Mouse (Mus musculus) NIH3T3 (cell line): ENCODE measurements around the gene Sdf2l1.
A peak's percentile ranks its signal among the peaks of the same experiment; 100 is the strongest.

Experiments used
- DNase-seq: peaks from one replicate; pipeline ENCODE4 v3.0.0-alpha.2; 2012; ENCODE audit warnings: low read depth

The Sdf2l1 gene

GRCm38 (mm10) chr16:17124119-17124870, 7.9 kb downstream of the Sdf2l1 start:
- no peak for DNase-seq

DNA sequence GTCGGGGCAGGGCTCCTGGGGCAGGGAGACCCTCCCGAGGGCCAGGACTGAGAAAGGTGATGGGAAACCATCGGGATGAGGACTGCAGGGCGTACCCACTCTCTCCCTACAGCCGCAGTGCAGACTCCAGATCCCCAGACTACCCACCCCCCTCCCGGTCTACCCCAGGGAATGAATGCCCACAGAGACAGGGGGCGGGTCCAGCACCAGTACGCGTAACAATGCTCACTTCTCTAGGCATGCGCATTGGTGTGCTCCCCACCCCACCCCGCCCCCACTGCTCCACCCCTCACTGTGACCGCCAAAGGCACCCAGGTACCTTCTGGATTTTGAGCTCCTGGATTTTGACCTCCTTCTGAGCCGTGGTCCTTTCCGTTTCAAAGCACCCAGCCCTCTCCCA, 10.6 kb downstream of the Sdf2l1 start:
- DNase-seq: no peak

DNA sequence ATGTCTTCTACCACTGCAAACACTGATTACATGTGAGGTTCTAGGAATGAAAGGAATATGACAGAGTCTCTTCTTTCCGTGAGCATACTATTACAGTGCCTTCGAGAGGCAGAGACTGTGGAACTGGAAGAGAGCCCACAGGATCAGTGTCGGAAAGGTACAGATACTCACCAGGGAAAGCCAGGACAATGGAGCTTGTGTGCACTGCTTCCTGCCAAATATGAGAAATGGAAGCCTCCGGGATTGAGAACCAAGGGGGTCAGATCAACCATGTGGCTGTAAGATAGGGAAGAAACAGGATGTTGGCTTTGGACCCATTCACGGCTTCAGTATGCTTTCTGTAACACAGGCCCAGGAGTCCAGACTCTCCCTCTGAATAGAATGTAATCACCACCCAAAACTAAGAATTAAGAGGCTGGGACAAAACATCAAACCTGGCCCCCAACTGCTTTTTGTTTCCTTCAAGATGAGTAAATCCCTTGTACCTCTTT, 14.8 kb downstream of the Sdf2l1 start:
- DNase-seq: no peak

DNA sequence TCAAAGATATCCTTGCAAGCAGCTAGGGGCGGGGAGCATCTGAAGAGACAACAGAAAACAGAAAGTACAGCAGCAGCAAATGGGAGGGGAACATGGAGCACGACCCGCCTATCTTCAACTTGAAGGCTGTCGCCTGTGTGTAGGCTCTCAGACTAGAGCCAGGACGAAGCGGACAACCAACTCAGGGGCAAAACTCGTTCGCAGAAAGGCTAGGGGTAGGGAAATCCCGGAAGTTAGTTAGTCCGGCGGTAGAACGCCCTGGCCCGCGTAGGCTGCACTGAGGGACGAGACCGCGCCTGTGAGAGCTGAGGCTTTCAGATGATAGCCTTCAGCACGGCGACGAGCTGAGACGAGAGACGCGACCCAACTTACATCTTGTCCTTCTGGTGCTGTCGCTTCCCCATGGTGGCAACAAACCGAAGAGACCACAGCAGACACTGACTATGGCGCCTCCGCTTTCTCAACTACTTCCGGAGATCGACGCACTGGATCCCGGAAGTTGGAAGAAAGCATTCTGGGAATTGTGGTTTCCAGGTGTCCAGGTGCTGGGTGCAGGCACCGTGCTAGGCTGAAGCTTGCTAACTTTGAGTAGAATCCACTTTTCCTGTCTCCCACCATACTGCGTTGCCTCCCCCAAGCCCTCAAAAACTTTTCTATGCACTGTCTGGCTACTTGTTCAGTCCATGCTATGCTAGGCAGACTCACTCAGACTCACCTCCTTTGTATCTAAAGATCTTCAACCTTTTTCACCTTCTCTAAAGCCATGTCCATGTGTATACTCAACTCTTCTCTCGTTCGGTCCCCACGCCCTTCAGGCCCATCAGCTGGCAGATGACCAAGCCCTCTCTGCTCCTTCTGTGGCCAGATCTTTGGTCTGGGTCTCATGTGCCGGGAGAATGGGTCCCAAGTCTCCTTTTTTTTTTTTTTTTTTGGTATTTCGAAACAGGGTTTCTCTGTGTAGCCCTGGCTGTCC, 21.1 kb downstream of the Sdf2l1 start, which contains the start of gene Ppil2:
TSS of gene Ppil2 (minus strand) at position 487 of the 973 bp plus-strand sequence.
- DNase-seq: peak; percentile 84

GRCm38 (mm10) chr16:17104600-17104999, 27.6 kb downstream of the Sdf2l1 start:
- peak; percentile 76 for DNase-seq

DNA sequence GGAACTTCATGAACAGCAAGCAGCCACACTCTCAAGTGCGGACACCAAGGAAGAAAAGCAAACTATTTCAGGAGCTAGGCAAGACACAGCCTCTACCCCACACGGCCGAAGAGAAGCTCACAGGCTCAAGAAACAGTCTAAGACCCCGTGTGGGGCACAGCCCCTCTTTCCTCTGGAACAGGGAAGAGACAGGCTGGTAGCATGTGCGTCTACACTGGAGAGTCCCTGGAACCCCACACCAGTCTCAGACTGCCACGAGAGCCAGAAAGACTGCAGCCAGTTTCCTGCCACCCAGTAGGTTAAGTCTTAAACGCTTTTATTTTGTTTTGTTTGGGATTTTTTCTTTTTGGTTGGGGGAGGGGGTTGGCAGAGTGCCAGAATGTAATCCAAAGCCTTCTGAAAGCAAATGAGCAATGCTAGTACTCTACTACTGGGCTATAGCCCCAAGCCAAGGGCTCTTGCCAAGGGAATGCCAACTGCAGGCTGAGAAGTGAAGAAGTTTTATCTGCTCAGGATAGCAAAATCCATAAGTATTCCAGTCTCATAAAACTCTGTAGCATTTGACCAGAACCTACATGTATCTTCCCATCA, 29.5 kb downstream of the Sdf2l1 start:
- DNase-seq: peak; percentile 77

DNA sequence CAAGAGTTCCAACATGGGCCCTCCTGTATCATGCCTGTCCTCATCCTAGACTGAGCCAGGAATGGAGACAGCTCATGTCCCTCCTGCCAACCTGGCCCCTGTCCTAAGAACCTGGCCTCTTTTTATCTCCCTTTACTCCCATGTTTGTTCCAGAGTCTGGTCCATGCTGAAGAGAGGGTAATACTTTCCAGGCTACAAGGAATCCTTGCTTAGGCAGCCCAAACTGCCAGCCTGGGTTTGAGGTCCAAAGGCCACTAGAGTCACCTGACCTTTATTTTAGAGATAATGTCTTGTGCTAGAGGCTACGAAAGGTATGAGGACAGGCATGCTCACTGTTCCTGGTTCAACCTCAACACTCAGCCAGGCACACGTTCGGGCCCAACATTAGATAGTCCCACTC, 35.2 kb downstream of the Sdf2l1 start:
- DNase-seq: no peak

- DNase-seq: no peak
Observed at GRCm38 (mm10) chr16:17088346-17088745, 43.8 kb downstream of the Sdf2l1 start.

DNA sequence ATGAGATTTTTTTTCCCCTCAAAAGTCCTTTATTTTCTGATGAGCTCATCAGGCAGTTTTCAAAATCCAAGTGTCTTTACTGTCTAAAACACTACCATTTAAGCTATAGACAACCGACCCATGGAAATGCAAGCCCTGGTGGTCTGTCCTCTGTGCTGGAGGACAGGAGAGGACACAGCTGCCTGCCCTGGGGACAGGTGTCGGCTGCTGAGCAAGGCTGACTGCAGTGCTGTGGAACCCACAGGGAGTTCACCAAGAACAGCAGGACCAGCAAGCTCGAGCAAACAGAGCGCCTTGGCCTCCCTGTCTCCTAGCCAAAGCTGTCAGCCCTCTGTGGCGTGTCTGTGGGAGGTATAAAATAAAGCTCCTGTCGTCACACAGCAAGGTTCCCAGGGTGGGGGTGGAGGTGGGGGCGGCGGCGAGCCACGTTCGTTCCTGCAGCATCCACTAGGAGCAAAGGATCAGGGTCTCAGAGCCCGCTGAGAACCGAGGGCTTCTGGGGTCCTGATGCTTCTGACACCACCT, 45.5 kb downstream of the Sdf2l1 start:
- no peak for DNase-seq

DNA sequence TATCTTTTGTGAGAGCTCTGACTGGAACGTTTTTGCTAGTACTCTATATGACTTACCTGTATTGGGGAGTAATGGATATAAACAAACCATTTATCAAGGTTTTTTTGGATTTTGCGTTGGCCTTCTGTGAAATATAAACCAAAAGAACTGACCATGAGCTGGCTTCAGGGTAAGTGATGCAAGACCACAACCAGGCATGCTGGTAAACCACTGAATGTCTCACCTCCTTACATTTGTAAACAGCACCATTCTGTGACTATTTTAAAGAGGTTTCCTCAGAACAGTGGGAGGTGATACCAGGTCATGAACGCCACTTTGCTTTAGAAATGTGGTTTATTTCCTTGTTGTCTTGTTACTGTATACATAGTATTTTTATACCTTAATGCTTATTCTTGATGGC, 45.9 kb downstream of the Sdf2l1 start:
- DNase-seq: no peak

DNA sequence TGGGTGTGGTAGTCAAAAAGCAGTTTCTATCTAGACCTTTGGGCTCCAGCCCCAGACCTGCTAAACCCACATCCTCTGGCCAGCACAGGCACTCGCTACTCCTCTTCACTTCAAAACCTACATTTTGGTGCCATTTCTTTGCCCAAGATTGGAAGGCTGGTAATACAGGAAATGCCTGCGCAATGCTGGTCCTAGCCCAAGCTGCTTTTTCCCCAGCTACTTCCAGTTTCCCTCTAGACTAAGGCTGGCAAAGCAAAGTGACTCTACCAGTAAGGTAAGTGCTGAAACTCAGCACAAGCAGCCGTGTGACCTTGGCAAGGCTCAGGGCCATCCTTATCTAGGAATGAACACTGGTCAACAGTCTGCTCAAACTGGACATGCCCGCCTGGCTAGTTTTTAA, 46.5 kb downstream of the Sdf2l1 start:
- no peak for DNase-seq

DNA sequence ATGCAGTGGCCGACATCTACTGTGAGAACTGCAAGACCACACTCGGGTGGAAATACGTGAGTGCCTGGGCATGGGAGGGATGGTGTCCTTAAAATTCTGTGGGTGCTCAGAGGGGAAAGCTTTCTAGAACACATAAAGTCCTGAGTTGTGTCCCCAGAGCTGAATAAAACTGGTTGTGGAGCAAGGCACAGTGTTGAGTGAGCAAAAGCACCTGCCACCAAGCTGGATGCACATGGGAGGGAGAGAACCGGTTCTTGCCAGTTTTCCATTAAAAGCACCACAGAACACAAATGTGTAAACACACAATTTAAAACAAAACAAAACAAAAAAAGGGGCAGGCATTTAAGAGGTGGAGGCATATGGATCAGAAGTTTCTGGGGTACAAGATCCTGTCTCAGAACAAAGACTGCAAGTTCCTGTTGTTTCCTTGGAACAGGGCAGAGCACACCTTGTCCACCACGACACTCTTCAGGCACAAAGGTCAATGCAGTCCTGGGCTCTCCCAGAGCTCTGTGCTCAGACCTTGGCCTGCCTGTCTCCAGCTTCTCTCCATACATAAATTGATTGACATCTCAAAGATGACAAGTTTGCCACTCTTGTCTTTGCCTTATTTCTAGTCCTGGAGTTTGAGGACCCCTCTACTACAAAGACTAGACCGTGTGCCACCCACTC, 49.9 kb downstream of the Sdf2l1 start:
- DNase-seq: no peak
